Mouse (Mus musculus): Measurements from ENCODE around the gene Rfx2. TPM values are rescaled to one million over a fixed set of nuclear protein-coding genes. Genes with fewer than 3 reads are reported as not detected.

The Rfx2 gene
- polyA plus RNA-seq, 1 experiment from 2014 or later, result 3.7 TPM

- H3K4me2 ChIP-seq (ENCODE audit: low read length), result no peak overlapping the region
- no peaks in the 10 kb centered on the region for H3K36me3 ChIP-seq (ENCODE audit: control insufficient read depth, insufficient read depth)
- H3K4me1 ChIP-seq (replicated peaks; ENCODE audit: control insufficient read depth, insufficient read depth, low read length), result no peaks in the 10 kb centered on the region
- no peak overlapping the region for H3K27ac ChIP-seq (ENCODE audit: low read length)
- ATAC-seq, result no peak
- H3K9me3 ChIP-seq (ENCODE audit: control insufficient read depth, low read length), result no peaks in the 10 kb centered on the region
- no peaks in the 10 kb centered on the region for H3K27me3 ChIP-seq (replicated peaks; ENCODE audit: control insufficient read depth, insufficient read depth, low read length)
- 86% methylated on average over 5 of the region's 5 CpGs for WGBS
- no peak overlapping the region for H3K4me3 ChIP-seq (replicated peaks; ENCODE audit: low read length)
- H3K9ac ChIP-seq (replicated peaks; ENCODE audit: low read depth, low read length), result no peak overlapping the region
Observed at GRCm38 (mm10) chr17:56842173-56842572, 11.4 kb upstream of the Rfx2 start.

GRCm38 (mm10) chr17:56840524-56840923, 9.7 kb upstream of the Rfx2 start:
- Histone ChIP-seq H3K9me3 (ENCODE audit: control insufficient read depth, low read length) (no peaks in the 10 kb centered on the region), H3K4me2 (ENCODE audit: low read length) (no peak overlapping the region)
- 86% methylated on average over 7 of the region's 7 CpGs for WGBS

GRCm38 (mm10) chr17:56836336-56836735, 5.5 kb upstream of the Rfx2 start:
- H3K4me1 ChIP-seq (replicated peaks; ENCODE audit: control insufficient read depth, insufficient read depth, low read length), result no peaks in the 10 kb centered on the region; the same call in 1 of the 2 replicates
- ATAC-seq, result no peak
- H3K36me3 ChIP-seq (ENCODE audit: control insufficient read depth, insufficient read depth), result no peaks in the 10 kb centered on the region
- no peak overlapping the region for H3K4me3 ChIP-seq (replicated peaks; ENCODE audit: low read length)
- WGBS, result 90% methylated on average over 8 of the region's 8 CpGs
- H3K9me3 ChIP-seq (ENCODE audit: control insufficient read depth, low read length), result no peaks in the 10 kb centered on the region
- H3K9ac ChIP-seq (replicated peaks; ENCODE audit: low read depth, low read length), result no peak overlapping the region
- H3K27me3 ChIP-seq (replicated peaks; ENCODE audit: control insufficient read depth, insufficient read depth, low read length), result no peaks in the 10 kb centered on the region
- no peak overlapping the region for H3K4me2 ChIP-seq (ENCODE audit: low read length)
- no peak overlapping the region for H3K27ac ChIP-seq (ENCODE audit: low read length)

More at GRCm38 (mm10) chr17:56840524-56840923, 9.7 kb upstream of the Rfx2 start:
- Histone ChIP-seq H3K4me3 (replicated peaks; ENCODE audit: low read length) (no peak overlapping the region), H3K36me3 (ENCODE audit: control insufficient read depth, insufficient read depth) (no peaks in the 10 kb centered on the region), H3K27me3 (replicated peaks; ENCODE audit: control insufficient read depth, insufficient read depth, low read length) (no peaks in the 10 kb centered on the region), H3K27ac (ENCODE audit: low read length) (no peak overlapping the region), H3K9ac (replicated peaks; ENCODE audit: low read depth, low read length) (no peak overlapping the region), H3K4me1 (replicated peaks; ENCODE audit: control insufficient read depth, insufficient read depth, low read length) (no peaks in the 10 kb centered on the region)
- ATAC-seq, result no peak

- Histone ChIP-seq H3K9ac (replicated peaks; ENCODE audit: low read depth, low read length) (no peak overlapping the region), H3K27me3 (replicated peaks; ENCODE audit: control insufficient read depth, insufficient read depth, low read length) (peaks cover 3% of the 10 kb centered on the region; the same call in 1 of the 2 replicates), H3K9me3 (ENCODE audit: control insufficient read depth, low read length) (no peaks in the 10 kb centered on the region), H3K27ac (ENCODE audit: low read length) (no peak overlapping the region), H3K4me2 (ENCODE audit: low read length) (no peak overlapping the region), H3K4me1 (replicated peaks; ENCODE audit: control insufficient read depth, insufficient read depth, low read length) (peaks cover 13% of the 10 kb centered on the region), H3K36me3 (ENCODE audit: control insufficient read depth, insufficient read depth) (no peaks in the 10 kb centered on the region), H3K4me3 (replicated peaks; ENCODE audit: low read length) (no peak overlapping the region)
- ATAC-seq, result no peak
- 98% methylated on average over 1 of the region's 1 CpGs for WGBS
Observed at GRCm38 (mm10) chr17:56833381-56833780, 2.6 kb upstream of the Rfx2 start.

- Histone ChIP-seq H3K27me3 (replicated peaks; ENCODE audit: control insufficient read depth, insufficient read depth, low read length) (peaks cover 3% of the 10 kb centered on the region; the same call in 1 of the 2 replicates), H3K4me2 (ENCODE audit: low read length) (no peak overlapping the region), H3K27ac (ENCODE audit: low read length) (no peak overlapping the region), H3K4me3 (replicated peaks; ENCODE audit: low read length) (no peak overlapping the region), H3K9me3 (ENCODE audit: control insufficient read depth, low read length) (no peaks in the 10 kb centered on the region), H3K36me3 (ENCODE audit: control insufficient read depth, insufficient read depth) (no peaks in the 10 kb centered on the region), H3K4me1 (replicated peaks; ENCODE audit: control insufficient read depth, insufficient read depth, low read length) (peaks cover 13% of the 10 kb centered on the region), H3K9ac (replicated peaks; ENCODE audit: low read depth, low read length) (no peak overlapping the region)
- WGBS, result 85% methylated on average over 1 of the region's 1 CpGs
- no peak for ATAC-seq
Observed at GRCm38 (mm10) chr17:56832918-56833317, 2.1 kb upstream of the Rfx2 start.

- H3K4me1 ChIP-seq (replicated peaks; ENCODE audit: control insufficient read depth, insufficient read depth, low read length), result peaks cover 13% of the 10 kb centered on the region
- no peaks in the 10 kb centered on the region for H3K9me3 ChIP-seq (ENCODE audit: control insufficient read depth, low read length)
- no peaks in the 10 kb centered on the region for H3K36me3 ChIP-seq (ENCODE audit: control insufficient read depth, insufficient read depth)
- peak; percentile 97 for ATAC-seq
- no peak overlapping the region for H3K27ac ChIP-seq (ENCODE audit: low read length)
- peak overlapping the region; percentile 51 for H3K4me3 ChIP-seq (replicated peaks; ENCODE audit: low read length)
- H3K27me3 ChIP-seq (replicated peaks; ENCODE audit: control insufficient read depth, insufficient read depth, low read length), result peaks cover 3% of the 10 kb centered on the region; the same call in 1 of the 2 replicates
- under 1% methylated on average over 42 of the region's 42 CpGs for WGBS
- peak overlapping the region; percentile 38 for H3K9ac ChIP-seq (replicated peaks; ENCODE audit: low read depth, low read length)
- peak overlapping the region; percentile 64 for H3K4me2 ChIP-seq (ENCODE audit: low read length)
Observed at GRCm38 (mm10) chr17:56831111-56831816, 451 bp upstream of the Rfx2 start.

GRCm38 (mm10) chr17:56829795-56830194, 1.0 kb downstream of the Rfx2 start:
- under 1% methylated on average over 27 of the region's 27 CpGs for WGBS
- H3K4me1 ChIP-seq (replicated peaks; ENCODE audit: control insufficient read depth, insufficient read depth, low read length), result peaks cover 13% of the 10 kb centered on the region
- peak overlapping the region; percentile 48 for H3K9ac ChIP-seq (replicated peaks; ENCODE audit: low read depth, low read length)
- no peaks in the 10 kb centered on the region for H3K36me3 ChIP-seq (ENCODE audit: control insufficient read depth, insufficient read depth)
- peaks cover 3% of the 10 kb centered on the region; the same call in 1 of the 2 replicates for H3K27me3 ChIP-seq (replicated peaks; ENCODE audit: control insufficient read depth, insufficient read depth, low read length)
- H3K4me3 ChIP-seq (replicated peaks; ENCODE audit: low read length), result peak overlapping the region; percentile 51
- no peak for ATAC-seq
- no peaks in the 10 kb centered on the region for H3K9me3 ChIP-seq (ENCODE audit: control insufficient read depth, low read length)
- peak overlapping the region; percentile 64 for H3K4me2 ChIP-seq (ENCODE audit: low read length)
- H3K27ac ChIP-seq (ENCODE audit: low read length), result no peak overlapping the region

GRCm38 (mm10) chr17:56829171-56829570, 1.6 kb downstream of the Rfx2 start:
- ATAC-seq, result no peak
- peaks cover 13% of the 10 kb centered on the region for H3K4me1 ChIP-seq (replicated peaks; ENCODE audit: control insufficient read depth, insufficient read depth, low read length)
- no peak overlapping the region for H3K27ac ChIP-seq (ENCODE audit: low read length)
- peak overlapping the region; percentile 64 for H3K4me2 ChIP-seq (ENCODE audit: low read length)
- H3K9ac ChIP-seq (replicated peaks; ENCODE audit: low read depth, low read length), result no peak overlapping the region
- peak overlapping the region; percentile 51 for H3K4me3 ChIP-seq (replicated peaks; ENCODE audit: low read length)
- 27% methylated on average over 11 of the region's 11 CpGs for WGBS
- H3K9me3 ChIP-seq (ENCODE audit: control insufficient read depth, low read length), result no peaks in the 10 kb centered on the region
- peaks cover 3% of the 10 kb centered on the region; the same call in 1 of the 2 replicates for H3K27me3 ChIP-seq (replicated peaks; ENCODE audit: control insufficient read depth, insufficient read depth, low read length)
- no peaks in the 10 kb centered on the region for H3K36me3 ChIP-seq (ENCODE audit: control insufficient read depth, insufficient read depth)

- 96% methylated on average over 2 of the region's 2 CpGs for WGBS
- Histone ChIP-seq H3K9ac (replicated peaks; ENCODE audit: low read depth, low read length) (no peak overlapping the region), H3K4me2 (ENCODE audit: low read length) (no peak overlapping the region), H3K4me3 (replicated peaks; ENCODE audit: low read length) (no peak overlapping the region), H3K9me3 (ENCODE audit: control insufficient read depth, low read length) (no peaks in the 10 kb centered on the region), H3K27me3 (replicated peaks; ENCODE audit: control insufficient read depth, insufficient read depth, low read length) (peaks cover 3% of the 10 kb centered on the region; the same call in 1 of the 2 replicates), H3K36me3 (ENCODE audit: control insufficient read depth, insufficient read depth) (no peaks in the 10 kb centered on the region), H3K4me1 (replicated peaks; ENCODE audit: control insufficient read depth, insufficient read depth, low read length) (peaks cover 13% of the 10 kb centered on the region), H3K27ac (ENCODE audit: low read length) (no peak overlapping the region)
- ATAC-seq, result no peak
Observed at GRCm38 (mm10) chr17:56826718-56827117, 4.1 kb downstream of the Rfx2 start.

Data from forebrain, embryonic 16.5 days (tissue).